In genomic region chr1:65010153-65010552, GRCm38 (mm10) we compare ENCODE assay signal across 9 mouse cellular contexts. TPM values are rescaled to one million over a fixed set of nuclear protein-coding genes. Genes with fewer than 3 reads are reported as not detected.
DNase-seq lines count a peak whose midpoint lies in the region; ATAC-seq and TF ChIP-seq lines count a peak whose summit lies in the region.
"Had no signal": no experiment of that assay in that cellular context is flagged by ENCODE, and none has a peak within 500 bp of the region (broad histone marks: within the 10 kb centered on the region; RNA-seq: fewer than 3 reads in every experiment).

No protein-coding gene starts in this region.

- H3K4me3 ChIP-seq in embryonic facial prominence, embryonic 10.5 days: no peak overlapping the region
- no peak overlapping the region for H3K4me3 ChIP-seq in heart, embryonic 16.5 days (ENCODE audit: low read length)
- H3K4me3 ChIP-seq in liver, embryonic 14.5 days (ENCODE audit: insufficient read depth in 1 of 2, low read depth in 2 of 2, low read length in 2 of 2): no peak overlapping the region
- no peak overlapping the region for H3K4me3 ChIP-seq in neural tube, embryonic 14.5 days (ENCODE audit: low read depth, low read length)
- H3K4me3 ChIP-seq: heart, embryonic 13.5 days had no signal

- no peaks in the 10 kb centered on the region for H3K36me3 ChIP-seq in embryonic facial prominence, embryonic 10.5 days (replicated peaks)
- H3K36me3 ChIP-seq in heart, embryonic 16.5 days (ENCODE audit: control insufficient read depth, insufficient read depth): no peaks in the 10 kb centered on the region
- no peaks in the 10 kb centered on the region for H3K36me3 ChIP-seq in liver, embryonic 14.5 days (replicated peaks; ENCODE audit: control insufficient read depth, insufficient read depth, low read depth)
- H3K36me3 ChIP-seq in neural tube, embryonic 14.5 days (ENCODE audit: control insufficient read depth, insufficient read depth, low read length): no peaks in the 10 kb centered on the region
- H3K36me3 ChIP-seq: heart, embryonic 13.5 days had no signal

- H3K27ac ChIP-seq in embryonic facial prominence, embryonic 10.5 days (replicated peaks): no peak overlapping the region
- no peak overlapping the region for H3K27ac ChIP-seq in heart, embryonic 16.5 days (ENCODE audit: low read length)
- no peak overlapping the region for H3K27ac ChIP-seq in liver, embryonic 14.5 days
- no peak overlapping the region for H3K27ac ChIP-seq in neural tube, embryonic 14.5 days (ENCODE audit: low read depth, low read length)
- H3K27ac ChIP-seq: heart, embryonic 13.5 days had no signal

- no peaks in the 10 kb centered on the region for H3K9me3 ChIP-seq in embryonic facial prominence, embryonic 10.5 days
- no peaks in the 10 kb centered on the region; the same call in 1 of the 2 replicates for H3K9me3 ChIP-seq in heart, embryonic 16.5 days (replicated peaks; ENCODE audit: control insufficient read depth, low read length)
- no peaks in the 10 kb centered on the region for H3K9me3 ChIP-seq in liver, embryonic 14.5 days (ENCODE audit: control insufficient read depth, low read length)
- H3K9me3 ChIP-seq in neural tube, embryonic 14.5 days (ENCODE audit: control insufficient read depth, low read length): no peaks in the 10 kb centered on the region
- H3K9me3 ChIP-seq: heart, embryonic 13.5 days had no signal

- ATAC-seq in heart, embryonic 16.5 days (replicated peaks; ENCODE audit: extremely low read depth, insufficient read depth, low FRiP score): peak; percentile 49; the same call in 1 of the 2 replicates
- no peak; the same call in 1 of the 2 replicates for ATAC-seq in liver, embryonic 14.5 days (ENCODE audit: insufficient read depth)
- ATAC-seq in neural tube, embryonic 14.5 days (ENCODE audit: low read depth): peak; percentile 87

- peak; percentile 90 for TF ChIP-seq CTCF in liver, embryonic 14.5 days (IDR thresholded peaks at IDR 0.05; ENCODE audit: low read depth)

- TF ChIP-seq EP300 in liver, embryonic 14.5 days (IDR thresholded peaks at IDR 0.05; ENCODE audit: low read depth): no peak

- H3K9ac ChIP-seq in heart, embryonic 16.5 days (ENCODE audit: low read length): no peak overlapping the region
- no peak overlapping the region for H3K9ac ChIP-seq in liver, embryonic 14.5 days (replicated peaks)
- H3K9ac ChIP-seq in neural tube, embryonic 14.5 days (replicated peaks; ENCODE audit: low read depth, low read length): no peak overlapping the region
- H3K9ac ChIP-seq: heart, embryonic 13.5 days had no signal

- no peak overlapping the region for H3K4me2 ChIP-seq in heart, embryonic 16.5 days (ENCODE audit: low read depth, low read length)
- H3K4me2 ChIP-seq in liver, embryonic 14.5 days (ENCODE audit: low read depth): no peak overlapping the region
- H3K4me2 ChIP-seq in neural tube, embryonic 14.5 days (ENCODE audit: low read depth, low read length): no peak overlapping the region
- H3K4me2 ChIP-seq: heart, embryonic 13.5 days had no signal

- WGBS in embryonic facial prominence, embryonic 10.5 days: 14% methylated on average over 9 of the region's 9 CpGs
- WGBS in heart, embryonic 16.5 days: 9% methylated on average over 9 of the region's 9 CpGs
- 9% methylated on average over 9 of the region's 9 CpGs for WGBS in liver, embryonic 14.5 days (ENCODE audit: insufficient replicate concordance)
- WGBS in neural tube, embryonic 14.5 days: 16% methylated on average over 9 of the region's 9 CpGs

- H3K4me1 ChIP-seq in embryonic facial prominence, embryonic 10.5 days: no peaks in the 10 kb centered on the region
- no peaks in the 10 kb centered on the region for H3K4me1 ChIP-seq in heart, embryonic 16.5 days (ENCODE audit: control insufficient read depth, insufficient read depth, low read length)
- no peaks in the 10 kb centered on the region for H3K4me1 ChIP-seq in liver, embryonic 14.5 days (replicated peaks; ENCODE audit: control insufficient read depth in 2 of 2, insufficient read depth in 2 of 2, low read length in 1 of 2)
- no peaks in the 10 kb centered on the region for H3K4me1 ChIP-seq in neural tube, embryonic 14.5 days (ENCODE audit: control insufficient read depth, insufficient read depth, low read length)
- H3K4me1 ChIP-seq: heart, embryonic 13.5 days had no signal

- DNase-seq in CD4-positive helper T cell, adult 2 months (ENCODE audit: low read depth, low spot score): peak; percentile 71
- DNase-seq in adrenal gland, adult 8-10 months: peak; percentile 54
- peak; percentile 79 for DNase-seq in embryonic facial prominence, embryonic 10.5 days (ENCODE audit: low spot score)
- peak; percentile 69 for DNase-seq in kidney, postnatal 14 days
- DNase-seq in liver, embryonic 14.5 days (ENCODE audit: low read depth in 3 of 3, low spot score in 3 of 3): peak; percentile 45 to 51 (median 49)
- DNase-seq in thymus, postnatal 0 days (ENCODE audit: low spot score): peak; percentile 79

- H3K27me3 ChIP-seq in embryonic facial prominence, embryonic 10.5 days (replicated peaks; ENCODE audit: low read depth, poor library complexity, severe bottlenecking): no peaks in the 10 kb centered on the region
- no peaks in the 10 kb centered on the region for H3K27me3 ChIP-seq in heart, embryonic 16.5 days (ENCODE audit: control insufficient read depth, insufficient read depth, low read length)
- no peaks in the 10 kb centered on the region for H3K27me3 ChIP-seq in liver, embryonic 14.5 days (ENCODE audit: control insufficient read depth, insufficient read depth, low read length)
- H3K27me3 ChIP-seq in neural tube, embryonic 14.5 days (ENCODE audit: control insufficient read depth, insufficient read depth, low read length): no peaks in the 10 kb centered on the region
- H3K27me3 ChIP-seq: heart, embryonic 13.5 days had no signal

RNA-seq across cellular contexts. Expression of gene Akr1cl, which starts 22.4 kb away (rescaled TPM):
- total RNA-seq in adrenal gland, adult 8-10 months (2022): 1,000 to 10,000 TPM; 1,428 to 2,043 (median 1,710) TPM
- polyA plus RNA-seq in embryonic facial prominence, embryonic 10.5 days (2016; fragmentation: Nextera tagmentation; extraction: Ambion mirVana): 0.40 and 0.65 TPM in 2 replicates
- polyA plus RNA-seq in heart, embryonic 16.5 days (2015; fragmentation: Nextera tagmentation; extraction: Ambion mirVana): 0.32 and 0.97 TPM in 2 replicates
- 0.02 TPM in 1 of 2 replicates, not detected in the other for polyA plus RNA-seq in liver, embryonic 14.5 days (2012; rRNA removed)
- not detected in 2 replicates for polyA plus RNA-seq in liver, embryonic 14.5 days (2014; fragmentation: Nextera tagmentation; extraction: Ambion mirVana)
- not detected in 2 replicates for polyA plus RNA-seq in neural tube, embryonic 14.5 days (2014; fragmentation: Nextera tagmentation; extraction: Ambion mirVana)
- polyA plus RNA-seq in thymus, postnatal 0 days (2015; fragmentation: Nextera tagmentation; extraction: Ambion mirVana): 0.39 and 0.72 TPM in 2 replicates

RNA-seq across cellular contexts. Expression of gene Cryge, which starts 40.8 kb away (rescaled TPM):
- total RNA-seq in adrenal gland, adult 8-10 months (2022): under 1 TPM in 3 of 4 experiments, not detected in 1; 0.38 to 0.62 (median 0.49) TPM
- polyA plus RNA-seq in embryonic facial prominence, embryonic 10.5 days (2016; fragmentation: Nextera tagmentation; extraction: Ambion mirVana): 0.50 and 0.93 TPM in 2 replicates
- not detected in 2 replicates for polyA plus RNA-seq in heart, embryonic 16.5 days (2015; fragmentation: Nextera tagmentation; extraction: Ambion mirVana)
- not detected in 2 replicates for polyA plus RNA-seq in liver, embryonic 14.5 days (2012; rRNA removed)
- not detected in 2 replicates for polyA plus RNA-seq in liver, embryonic 14.5 days (2014; fragmentation: Nextera tagmentation; extraction: Ambion mirVana)
- not detected in 2 replicates for polyA plus RNA-seq in neural tube, embryonic 14.5 days (2014; fragmentation: Nextera tagmentation; extraction: Ambion mirVana)
- polyA plus RNA-seq in thymus, postnatal 0 days (2015; fragmentation: Nextera tagmentation; extraction: Ambion mirVana): not detected in 2 replicates
- polyA plus RNA-seq: heart, embryonic 13.5 days had no signal

RNA-seq across cellular contexts. Expression of gene Crygd, which starts 53.1 kb away (rescaled TPM):
- total RNA-seq in adrenal gland, adult 8-10 months (2022): under 1 TPM in 1 of 4 experiments, not detected in 3; 0.44 TPM
- polyA plus RNA-seq in embryonic facial prominence, embryonic 10.5 days (2016; fragmentation: Nextera tagmentation; extraction: Ambion mirVana): not detected in 2 replicates
- not detected in 2 replicates for polyA plus RNA-seq in heart, embryonic 16.5 days (2015; fragmentation: Nextera tagmentation; extraction: Ambion mirVana)
- not detected in 2 replicates for polyA plus RNA-seq in liver, embryonic 14.5 days (2012; rRNA removed)
- not detected in 2 replicates for polyA plus RNA-seq in liver, embryonic 14.5 days (2014; fragmentation: Nextera tagmentation; extraction: Ambion mirVana)
- not detected in 2 replicates for polyA plus RNA-seq in neural tube, embryonic 14.5 days (2014; fragmentation: Nextera tagmentation; extraction: Ambion mirVana)
- polyA plus RNA-seq in thymus, postnatal 0 days (2015; fragmentation: Nextera tagmentation; extraction: Ambion mirVana): not detected in 2 replicates
- polyA plus RNA-seq: heart, embryonic 13.5 days had no signal

RNA-seq across cellular contexts. Expression of gene Plekhm3, which starts 53.5 kb away (rescaled TPM):
- 10 to 100 TPM; 21.0 to 40.6 (median 31.8) TPM for total RNA-seq in adrenal gland, adult 8-10 months (2022)
- polyA plus RNA-seq in embryonic facial prominence, embryonic 10.5 days (2016; fragmentation: Nextera tagmentation; extraction: Ambion mirVana): 9.2 TPM in 2 replicates
- 6.8 and 7.2 TPM in 2 replicates for polyA plus RNA-seq in heart, embryonic 16.5 days (2015; fragmentation: Nextera tagmentation; extraction: Ambion mirVana)
- polyA plus RNA-seq in liver, embryonic 14.5 days (2012; rRNA removed): 0.61 and 0.63 TPM in 2 replicates
- 0.58 and 1.1 TPM in 2 replicates for polyA plus RNA-seq in liver, embryonic 14.5 days (2014; fragmentation: Nextera tagmentation; extraction: Ambion mirVana)
- 13.9 and 15.6 TPM in 2 replicates for polyA plus RNA-seq in neural tube, embryonic 14.5 days (2014; fragmentation: Nextera tagmentation; extraction: Ambion mirVana)
- polyA plus RNA-seq in thymus, postnatal 0 days (2015; fragmentation: Nextera tagmentation; extraction: Ambion mirVana): 2.9 and 5.2 TPM in 2 replicates
